Mouse (Mus musculus): Measurements from ENCODE around the gene Glis3. TPM values are rescaled to one million over a fixed set of nuclear protein-coding genes. Genes with fewer than 3 reads are reported as not detected.
A peak's percentile ranks its signal among the peaks of the same experiment; 100 is the strongest.

The Glis3 gene
- polyA plus RNA-seq, 2 experiments = 2.9 to 3.1 TPM

- 99% methylated on average over 4 of the region's 4 CpGs for WGBS
- Histone ChIP-seq H3K9me3 (ENCODE audit: control insufficient read depth, low read length) (no peaks in the 10 kb centered on the region), H3K27ac (replicated peaks; ENCODE audit: low read depth, low read length) (no peak overlapping the region), H3K4me3 (replicated peaks; ENCODE audit: low read length) (no peak overlapping the region), H3K36me3 (ENCODE audit: control insufficient read depth, insufficient read depth, low read length) (no peaks in the 10 kb centered on the region), H3K27me3 (ENCODE audit: control insufficient read depth, insufficient read depth, low read length) (peaks cover 5% of the 10 kb centered on the region; the same call in 1 of the 2 replicates), H3K4me1 (ENCODE audit: control insufficient read depth, insufficient read depth, low read length) (peaks cover 5% of the 10 kb centered on the region; the same call in 1 of the 2 replicates), H3K9ac (ENCODE audit: low read depth, low read length, severe bottlenecking) (no peak overlapping the region), H3K4me2 (replicated peaks; ENCODE audit: low read depth, low read length, severe bottlenecking) (no peak overlapping the region)
- no peak for TF ChIP-seq POLR2A (IDR thresholded peaks at IDR 0.05; ENCODE audit: borderline replicate concordance, extremely low read depth, insufficient read depth, insufficient read length)
- DNase-seq (ENCODE audit: low spot score) (no peak), ATAC-seq (ENCODE audit: low FRiP score, low read depth) (no peak)
Measured at GRCm38 (mm10) chr19:28683346-28683745, 3.5 kb upstream of the Glis3 start.

GRCm38 (mm10) chr19:28679291-28679775 lies 544 bp downstream of the Glis3 start:
- Histone ChIP-seq H3K4me3 (replicated peaks; ENCODE audit: low read length) (peak overlapping the region; percentile 63), H3K27me3 (ENCODE audit: control insufficient read depth, insufficient read depth, low read length) (peaks cover 13% of the 10 kb centered on the region; the same call in 1 of the 2 replicates), H3K27ac (replicated peaks; ENCODE audit: low read depth, low read length) (0 out of 2 replicates have a peak overlapping the region, but pooled peaks have one; percentile 20), H3K9ac (ENCODE audit: low read depth, low read length, severe bottlenecking) (peak overlapping the region; percentile 66), H3K9me3 (ENCODE audit: control insufficient read depth, low read length) (no peaks in the 10 kb centered on the region), H3K4me2 (replicated peaks; ENCODE audit: low read depth, low read length, severe bottlenecking) (peak overlapping the region; percentile 97), H3K36me3 (ENCODE audit: control insufficient read depth, insufficient read depth, low read length) (no peaks in the 10 kb centered on the region), H3K4me1 (ENCODE audit: control insufficient read depth, insufficient read depth, low read length) (peaks cover 13% of the 10 kb centered on the region)
- ATAC-seq (ENCODE audit: low FRiP score, low read depth) (no peak), DNase-seq (ENCODE audit: low spot score) (no peak)
- under 1% methylated on average over 27 of the region's 28 CpGs for WGBS
- TF ChIP-seq POLR2A (IDR thresholded peaks at IDR 0.05; ENCODE audit: borderline replicate concordance, extremely low read depth, insufficient read depth, insufficient read length) = no peak

- Histone ChIP-seq H3K9me3 (ENCODE audit: control insufficient read depth, low read length) (no peaks in the 10 kb centered on the region), H3K4me1 (ENCODE audit: control insufficient read depth, insufficient read depth, low read length) (peaks cover 13% of the 10 kb centered on the region), H3K9ac (ENCODE audit: low read depth, low read length, severe bottlenecking) (peak overlapping the region; percentile 66), H3K4me2 (replicated peaks; ENCODE audit: low read depth, low read length, severe bottlenecking) (peak overlapping the region; percentile 97), H3K27ac (replicated peaks; ENCODE audit: low read depth, low read length) (no peak overlapping the region), H3K36me3 (ENCODE audit: control insufficient read depth, insufficient read depth, low read length) (no peaks in the 10 kb centered on the region), H3K27me3 (ENCODE audit: control insufficient read depth, insufficient read depth, low read length) (peaks cover 13% of the 10 kb centered on the region; the same call in 1 of the 2 replicates), H3K4me3 (replicated peaks; ENCODE audit: low read length) (peak overlapping the region; percentile 63)
- ATAC-seq (ENCODE audit: low FRiP score, low read depth) (no peak), DNase-seq (ENCODE audit: low spot score) (peak; percentile 20)
- WGBS = under 1% methylated on average over 30 of the region's 30 CpGs
- TF ChIP-seq POLR2A (IDR thresholded peaks at IDR 0.05; ENCODE audit: borderline replicate concordance, extremely low read depth, insufficient read depth, insufficient read length) = no peak
Measured at GRCm38 (mm10) chr19:28678646-28679270, 1.1 kb downstream of the Glis3 start.

GRCm38 (mm10) chr19:28677728-28678438 lies 2.0 kb downstream of the Glis3 start:
- no peak for TF ChIP-seq POLR2A (IDR thresholded peaks at IDR 0.05; ENCODE audit: borderline replicate concordance, extremely low read depth, insufficient read depth, insufficient read length)
- Histone ChIP-seq H3K4me3 (replicated peaks; ENCODE audit: low read length) (peak overlapping the region; percentile 63), H3K27me3 (ENCODE audit: control insufficient read depth, insufficient read depth, low read length) (peaks cover 13% of the 10 kb centered on the region; the same call in 1 of the 2 replicates), H3K27ac (replicated peaks; ENCODE audit: low read depth, low read length) (no peak overlapping the region), H3K4me2 (replicated peaks; ENCODE audit: low read depth, low read length, severe bottlenecking) (peak overlapping the region; percentile 97), H3K9ac (ENCODE audit: low read depth, low read length, severe bottlenecking) (peak overlapping the region; percentile 66), H3K9me3 (ENCODE audit: control insufficient read depth, low read length) (no peaks in the 10 kb centered on the region), H3K4me1 (ENCODE audit: control insufficient read depth, insufficient read depth, low read length) (peaks cover 13% of the 10 kb centered on the region), H3K36me3 (ENCODE audit: control insufficient read depth, insufficient read depth, low read length) (no peaks in the 10 kb centered on the region)
- DNase-seq (ENCODE audit: low spot score) = no peak
- no peak for ATAC-seq (ENCODE audit: low FRiP score, low read depth)
- under 1% methylated on average over 29 of the region's 32 CpGs for WGBS

- H3K4me3 ChIP-seq (replicated peaks; ENCODE audit: low read length) = peak overlapping the region; percentile 63
- ATAC-seq (ENCODE audit: low FRiP score, low read depth) (no peak), DNase-seq (ENCODE audit: low spot score) (no peak)
- H3K9ac ChIP-seq (ENCODE audit: low read depth, low read length, severe bottlenecking) = no peak overlapping the region
- H3K4me2 ChIP-seq (replicated peaks; ENCODE audit: low read depth, low read length, severe bottlenecking) = peak overlapping the region; percentile 97
- no peaks in the 10 kb centered on the region for H3K36me3 ChIP-seq (ENCODE audit: control insufficient read depth, insufficient read depth, low read length)
- no peaks in the 10 kb centered on the region for H3K9me3 ChIP-seq (ENCODE audit: control insufficient read depth, low read length)
- WGBS = 36% methylated on average over 8 of the region's 8 CpGs
- peaks cover 13% of the 10 kb centered on the region for H3K4me1 ChIP-seq (ENCODE audit: control insufficient read depth, insufficient read depth, low read length)
- H3K27ac ChIP-seq (replicated peaks; ENCODE audit: low read depth, low read length) = no peak overlapping the region
- TF ChIP-seq POLR2A (IDR thresholded peaks at IDR 0.05; ENCODE audit: borderline replicate concordance, extremely low read depth, insufficient read depth, insufficient read length) = no peak
- H3K27me3 ChIP-seq (ENCODE audit: control insufficient read depth, insufficient read depth, low read length) = peaks cover 13% of the 10 kb centered on the region; the same call in 1 of the 2 replicates
Measured at GRCm38 (mm10) chr19:28677045-28677727, 2.7 kb downstream of the Glis3 start.
